Mouse (Mus musculus): Measurements from ENCODE around the gene Arid3c.
"Not testable (repeated sequence)": the region's sequence is repeated elsewhere in the genome, so short reads cannot be mapped to it uniquely, and the experiment has no call there.

Arid3c gene

DNA sequence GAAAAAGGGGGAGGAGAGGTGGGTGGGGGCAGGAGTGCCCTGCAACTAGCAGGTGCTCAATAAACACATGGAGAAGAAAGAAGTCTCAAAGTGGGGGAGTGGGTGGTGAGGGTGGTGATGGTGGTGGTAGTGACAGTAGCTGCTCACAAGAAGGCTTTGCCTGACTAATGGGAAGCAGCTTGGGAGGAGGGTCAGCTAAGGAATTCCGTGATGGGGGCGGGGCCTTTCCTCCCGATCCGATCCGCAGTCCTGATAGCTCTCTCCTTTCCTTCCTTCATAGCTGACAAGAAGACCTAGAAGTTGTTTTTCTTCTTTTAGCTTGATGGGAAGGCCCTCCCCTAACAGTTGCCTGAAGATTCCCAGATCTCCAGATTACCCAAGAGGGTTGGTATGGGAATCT, 26.3 kb downstream of the Arid3c start:
- DNase-seq, result no peak

DNA sequence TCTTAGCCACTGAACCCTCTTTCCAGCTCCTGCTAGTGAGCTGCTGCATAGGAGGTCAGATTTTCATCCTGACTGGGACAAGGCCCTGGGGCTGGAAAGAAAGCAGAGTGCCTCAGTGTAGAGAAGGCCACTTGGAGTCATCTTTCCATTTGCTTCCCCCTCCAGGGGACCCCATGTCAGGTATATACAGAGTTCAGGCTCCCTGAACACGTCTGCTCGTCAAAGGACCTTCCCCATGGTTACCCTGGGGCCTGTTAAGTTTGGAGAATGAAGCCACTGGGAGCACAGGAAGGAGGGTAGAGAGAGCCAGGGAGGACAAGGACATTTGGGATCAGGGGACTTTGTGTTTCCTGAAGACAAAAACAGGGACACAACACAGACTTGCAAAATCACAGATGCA, 28.7 kb downstream of the Arid3c start:
- not testable (repeated sequence) for DNase-seq

DNA sequence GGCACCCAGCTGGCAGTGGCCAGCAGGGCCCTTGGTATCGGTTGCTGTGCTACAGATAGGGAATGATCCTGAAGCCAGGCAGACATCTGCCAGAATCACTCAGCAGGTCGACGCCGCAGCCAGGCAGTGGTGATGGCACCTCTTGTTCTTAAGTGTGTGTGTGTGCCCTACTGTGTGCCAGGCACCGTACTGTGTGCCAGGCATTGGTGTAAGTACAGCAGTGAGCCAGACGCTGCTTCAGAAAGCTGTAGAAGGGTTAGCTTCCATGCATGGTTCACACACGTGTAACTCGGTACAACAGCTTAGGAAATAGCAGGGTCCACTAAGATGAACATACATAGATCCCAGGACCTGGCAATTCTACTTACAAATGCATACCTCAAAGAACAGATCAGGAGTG, 30.7 kb downstream of the Arid3c start:
- DNase-seq, result not testable (repeated sequence)

DNA sequence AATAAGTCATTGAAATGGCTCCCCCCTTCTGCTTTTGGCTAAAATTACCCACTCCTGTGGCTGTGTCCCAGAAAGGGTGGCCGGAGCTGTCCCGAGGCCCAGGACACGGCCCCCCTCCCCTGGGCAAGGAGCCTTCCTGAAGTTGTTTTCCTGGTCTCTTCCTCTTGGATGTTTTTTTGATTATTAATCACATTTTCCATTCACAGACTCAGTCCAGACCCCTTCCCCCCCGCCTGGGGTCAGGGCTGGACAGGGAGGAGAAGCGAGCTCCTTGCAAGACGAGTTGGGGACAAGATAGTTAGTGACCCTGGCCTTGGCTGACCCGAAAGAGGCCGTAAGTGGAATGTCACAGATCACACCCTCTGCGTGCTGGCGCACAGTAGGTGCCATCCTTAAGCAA, 31.2 kb downstream of the Arid3c start, which contains the start of gene Il11ra1:
TSS of gene Il11ra1 (plus strand) at position 207 of the 400 bp plus-strand sequence.
- not testable (repeated sequence) for DNase-seq

DNA sequence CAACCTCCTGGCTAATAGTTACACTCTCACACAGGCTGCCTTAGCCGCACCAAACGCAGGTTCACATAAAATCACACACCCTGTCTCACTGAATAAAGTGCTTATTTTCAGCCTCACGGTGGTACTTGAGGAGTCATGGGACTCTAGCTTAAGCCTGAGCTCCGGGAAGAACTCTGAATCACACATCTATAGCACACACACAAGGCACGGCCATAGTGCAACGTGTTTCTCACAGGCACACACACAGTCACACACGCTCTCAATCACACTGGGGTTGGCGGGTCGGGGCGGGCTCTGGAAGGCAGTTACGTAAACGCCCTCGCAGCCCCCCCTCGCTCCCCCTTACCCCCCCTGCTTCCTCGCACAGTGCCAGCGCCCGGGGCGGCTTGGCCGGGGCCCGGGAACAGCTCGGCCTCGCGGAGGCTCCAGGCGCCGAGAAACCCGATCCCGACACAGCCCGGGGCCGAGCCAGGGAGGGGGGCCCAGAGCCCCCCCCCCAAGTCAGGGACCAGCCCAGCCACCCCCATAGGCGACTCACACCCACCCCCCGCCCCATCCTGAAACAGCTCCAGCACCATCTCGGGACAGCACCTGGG, 32.4 kb downstream of the Arid3c start:
- DNase-seq, result peak in 1 of 2 experiments; percentile 52

DNA sequence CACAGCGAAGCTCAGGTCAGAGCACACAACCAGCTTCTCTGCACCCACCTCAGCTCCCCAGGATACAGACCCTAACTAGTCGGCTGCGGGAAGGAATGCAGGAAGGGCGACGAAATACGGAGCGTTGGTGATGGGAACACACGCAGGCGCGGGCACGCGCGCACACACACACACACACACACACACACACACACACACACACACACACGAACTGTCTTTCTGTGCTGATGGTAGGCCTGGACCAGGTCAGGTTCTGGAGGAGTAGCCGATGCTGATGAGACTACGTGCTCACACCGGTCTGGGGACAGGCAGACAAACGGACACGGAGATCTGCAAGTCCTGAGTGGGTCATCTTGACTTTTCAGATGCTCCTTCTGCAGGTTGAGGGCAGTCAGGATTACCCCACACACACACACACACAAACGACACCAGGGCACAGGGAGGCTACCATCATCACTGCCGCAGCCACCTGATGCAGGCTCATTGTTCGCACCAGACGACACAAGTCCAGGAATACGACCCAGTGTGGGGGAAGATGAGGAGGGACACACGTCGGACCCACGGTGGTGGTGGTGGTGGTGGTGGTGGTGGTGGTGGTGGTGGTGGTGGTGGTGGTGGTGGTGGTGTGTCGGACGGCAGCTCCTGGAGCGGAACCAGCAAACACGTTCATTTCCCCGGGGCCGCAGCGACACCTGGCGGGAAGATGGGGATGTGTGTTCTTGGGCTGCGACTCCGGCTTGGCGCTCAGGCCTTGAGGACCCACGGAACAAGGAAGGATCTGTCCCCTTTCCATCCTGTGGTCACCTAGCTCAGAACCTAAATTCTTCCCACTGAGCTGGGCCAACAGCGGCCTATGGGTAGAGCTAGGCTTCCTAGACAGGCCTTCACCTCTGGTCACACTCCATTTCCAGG, 33.8 kb downstream of the Arid3c start, which contains the start of gene Cntfr:
TSS of gene Cntfr (minus strand) at position 160 of the 912 bp plus-strand sequence.
- DNase-seq, result peak; percentile 82 to 84

DNA sequence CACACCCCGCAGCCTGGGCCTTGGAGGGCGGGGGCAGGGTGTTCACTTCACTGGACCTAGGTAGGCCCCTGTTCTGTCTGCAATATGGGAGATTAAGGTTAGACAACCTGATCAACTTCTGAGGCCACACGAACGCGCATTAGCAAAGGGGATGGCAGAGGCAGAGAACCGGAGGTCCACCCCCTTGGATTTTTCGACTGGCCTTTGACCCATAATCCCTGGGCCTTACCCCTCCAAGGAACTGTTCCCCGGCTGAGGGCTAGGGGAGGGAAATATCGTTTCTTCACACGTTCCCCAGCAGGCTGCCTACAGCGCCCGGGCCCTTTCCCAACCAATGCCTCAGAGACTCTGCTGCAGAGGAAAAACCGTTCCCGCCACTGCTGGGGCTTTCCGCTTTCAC, 34.5 kb downstream of the Arid3c start:
- not testable (repeated sequence) for DNase-seq

DNA sequence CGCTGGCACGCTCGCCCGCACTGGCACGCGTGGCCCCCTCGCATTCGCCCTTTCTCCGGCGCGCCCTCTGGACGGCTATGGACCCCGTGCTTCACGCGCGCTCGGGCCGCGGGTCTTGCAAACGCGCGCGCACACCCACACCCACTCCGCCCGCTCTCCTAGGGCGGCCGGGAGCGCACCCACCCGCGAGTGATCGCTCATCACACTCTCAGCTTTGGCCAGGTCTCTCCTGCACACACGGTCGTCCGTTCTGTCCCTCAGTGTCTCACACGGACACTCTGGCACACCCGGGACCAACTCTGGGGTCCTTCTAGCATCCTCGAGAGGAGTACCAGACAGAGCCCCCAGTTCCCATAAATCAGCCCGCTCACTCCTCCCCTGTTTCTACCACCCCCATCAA, 35.1 kb downstream of the Arid3c start:
- DNase-seq, result not testable (repeated sequence)

DNA sequence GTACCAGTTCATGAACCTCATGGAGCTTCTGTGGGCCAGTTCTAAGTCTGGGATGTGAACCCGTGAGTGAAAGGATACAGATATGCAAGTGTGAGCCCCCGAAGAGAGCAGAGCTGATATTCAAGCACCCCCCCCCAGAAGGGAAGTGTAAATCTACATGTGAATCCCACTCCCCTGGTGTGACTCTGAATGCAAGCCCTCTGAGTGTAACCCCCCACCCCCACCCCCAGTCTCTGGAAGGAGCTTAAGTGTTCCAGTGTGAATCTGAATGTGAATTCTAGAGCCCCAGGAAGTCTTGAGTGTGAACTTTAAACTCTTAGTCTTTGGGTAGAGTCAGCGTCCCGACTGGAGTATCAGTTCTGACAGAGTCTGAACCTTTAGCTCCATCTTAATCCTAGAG, 37.4 kb downstream of the Arid3c start:
- not testable (repeated sequence) for DNase-seq

DNA sequence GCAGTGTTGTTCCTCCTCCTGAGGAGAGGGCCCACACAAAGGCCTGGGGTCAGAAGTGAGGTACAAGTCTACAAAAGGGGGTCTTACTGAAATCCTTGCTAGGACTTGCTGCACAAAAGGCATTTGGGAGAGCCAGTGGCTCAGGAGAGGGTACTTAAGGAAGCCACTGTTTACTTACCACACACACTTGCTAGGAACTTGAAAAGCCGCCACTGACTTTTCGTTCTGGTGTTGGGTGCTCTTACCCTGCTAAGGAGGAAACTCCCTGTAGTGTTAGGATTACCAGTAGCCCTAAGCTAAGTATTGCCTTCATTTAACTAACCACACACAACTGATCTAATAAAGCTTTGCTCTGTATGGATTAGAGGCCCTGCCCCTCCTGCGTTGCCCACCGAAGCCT, 40.9 kb downstream of the Arid3c start:
- DNase-seq, result not testable (repeated sequence)

DNA sequence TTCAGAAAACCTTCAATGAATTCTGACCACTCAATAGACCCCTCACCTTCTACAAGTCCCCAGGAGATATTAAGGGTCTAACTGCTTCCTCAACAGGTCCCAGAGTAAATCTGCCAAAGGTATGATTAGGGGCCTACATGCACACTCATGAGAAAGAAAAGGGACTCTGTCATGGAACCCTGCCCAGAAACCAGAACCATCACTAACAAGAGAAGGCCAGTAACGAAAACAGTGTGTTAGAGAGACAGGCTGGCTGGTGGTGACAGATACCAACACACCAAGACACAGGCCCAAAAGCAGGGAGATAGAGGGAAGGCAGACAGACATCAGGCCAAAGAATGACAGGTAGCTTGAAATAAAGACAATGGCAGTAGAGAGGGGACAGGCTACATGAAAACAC, 42.4 kb downstream of the Arid3c start:
- not testable (repeated sequence) for DNase-seq

DNA sequence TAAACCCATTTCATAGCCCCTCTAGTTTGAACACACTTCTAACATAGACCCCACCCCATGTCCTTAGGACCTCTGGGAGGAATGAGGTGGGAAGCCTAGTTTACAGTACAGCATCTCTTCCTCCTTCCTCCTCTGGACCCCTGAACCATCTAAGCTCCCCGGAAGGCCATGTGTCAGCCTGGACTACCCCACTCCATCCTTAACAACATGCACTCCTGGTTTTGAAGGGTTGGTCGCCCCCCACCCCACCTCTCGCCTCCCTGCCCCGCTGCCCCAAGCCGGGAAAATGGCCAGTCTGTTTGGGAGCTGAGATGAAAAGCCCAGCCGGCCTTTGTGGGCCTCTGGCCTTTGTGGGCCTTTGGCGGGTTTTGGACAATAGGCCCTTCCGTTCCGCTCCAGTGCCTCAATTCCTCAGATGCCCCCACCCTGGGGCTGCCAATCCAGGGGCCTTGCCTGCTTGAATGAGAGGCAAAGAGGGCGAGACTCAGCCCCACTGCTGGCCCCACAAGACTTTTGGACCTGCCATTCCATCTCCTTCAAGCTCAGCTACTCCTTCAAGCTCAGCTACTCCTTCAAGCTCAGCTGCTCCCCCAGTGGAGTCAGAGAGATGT, 45.0 kb downstream of the Arid3c start:
- not testable (repeated sequence) for DNase-seq

DNA sequence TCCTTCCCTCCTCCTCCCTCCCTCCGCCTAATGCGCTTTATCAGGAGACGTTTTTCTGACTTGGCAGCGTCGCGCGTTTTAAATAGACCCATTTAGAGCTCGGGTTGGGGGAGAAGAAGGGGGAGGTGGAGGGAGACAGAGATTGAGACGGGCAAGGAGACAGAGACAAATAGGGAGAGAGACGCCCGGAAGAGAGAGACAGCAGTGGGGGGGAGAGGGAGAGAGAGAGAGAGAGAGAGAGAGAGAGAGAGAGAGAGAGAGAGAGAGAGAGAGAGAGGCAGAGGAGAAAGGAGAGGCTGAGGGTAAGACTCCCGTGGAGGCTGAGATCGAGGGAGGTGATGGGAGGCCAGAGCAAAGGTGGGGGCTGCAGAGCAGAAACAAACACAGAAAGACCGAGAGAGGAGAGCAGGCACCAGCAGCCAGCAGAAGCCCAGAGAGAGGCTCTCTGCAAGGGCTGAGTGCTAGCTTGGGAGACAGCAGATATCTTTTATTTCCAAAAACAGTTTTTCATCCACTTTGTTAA, 46.0 kb downstream of the Arid3c start:
- DNase-seq, result not testable (repeated sequence)

DNA sequence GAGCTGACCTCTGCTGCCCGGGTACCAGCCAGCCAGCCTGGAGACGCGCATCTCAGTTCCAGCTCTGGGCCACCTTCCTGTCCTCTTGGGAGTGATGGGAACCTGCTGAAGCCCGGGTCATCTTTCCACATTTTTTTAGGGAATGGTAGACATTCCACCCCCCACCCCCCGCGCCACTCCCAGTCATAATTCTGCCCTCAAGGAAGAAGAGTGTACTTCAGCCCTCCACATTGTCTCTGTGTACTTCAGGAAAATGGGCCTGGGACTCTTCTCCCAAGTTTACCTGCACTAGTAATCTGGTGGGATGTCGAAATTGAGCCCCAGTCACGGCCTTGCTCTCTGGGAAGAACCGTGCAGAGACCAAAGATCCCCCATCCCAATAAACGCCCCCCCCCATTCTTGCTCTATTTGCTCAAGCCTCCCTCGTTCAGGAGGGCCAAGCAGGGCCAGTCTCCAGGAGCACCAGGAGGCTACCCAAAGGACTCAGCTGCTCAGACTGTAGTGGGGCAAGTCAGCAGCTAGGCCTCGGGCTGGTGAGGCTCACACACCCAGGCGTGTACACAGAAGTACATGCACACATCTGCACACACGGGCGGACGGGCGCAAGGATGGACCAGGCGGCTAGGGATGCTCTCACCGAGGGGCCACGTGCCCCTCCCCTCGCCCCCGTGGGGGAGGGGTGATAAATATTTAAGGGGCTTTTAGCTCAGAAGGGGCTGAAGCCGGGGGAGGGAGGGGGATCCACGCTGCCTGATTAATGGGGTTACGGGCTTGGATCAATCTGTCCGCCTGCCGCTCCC, 46.6 kb downstream of the Arid3c start:
- not testable (repeated sequence) for DNase-seq

DNA sequence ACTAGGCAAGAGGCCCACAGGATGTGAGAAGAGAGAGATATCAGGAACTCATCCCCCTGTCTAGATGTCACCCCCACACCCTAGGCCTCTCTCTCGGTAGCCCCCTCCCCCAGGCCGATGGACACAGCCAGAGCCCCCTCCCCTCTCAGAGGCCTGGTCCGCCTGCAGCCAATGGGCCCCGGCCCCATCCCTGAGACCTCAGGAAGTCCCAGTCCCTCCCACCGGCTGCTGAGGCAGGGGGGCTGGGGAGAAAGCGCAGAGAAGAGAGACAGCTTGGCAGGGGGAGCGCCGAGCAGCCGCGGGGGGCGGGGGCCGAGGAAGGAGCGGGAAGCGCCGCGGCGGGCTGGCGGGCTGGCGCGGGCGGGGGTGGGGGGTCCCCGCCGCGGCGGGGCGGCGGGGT, 47.6 kb downstream of the Arid3c start:
- not testable (repeated sequence) for DNase-seq

DNA sequence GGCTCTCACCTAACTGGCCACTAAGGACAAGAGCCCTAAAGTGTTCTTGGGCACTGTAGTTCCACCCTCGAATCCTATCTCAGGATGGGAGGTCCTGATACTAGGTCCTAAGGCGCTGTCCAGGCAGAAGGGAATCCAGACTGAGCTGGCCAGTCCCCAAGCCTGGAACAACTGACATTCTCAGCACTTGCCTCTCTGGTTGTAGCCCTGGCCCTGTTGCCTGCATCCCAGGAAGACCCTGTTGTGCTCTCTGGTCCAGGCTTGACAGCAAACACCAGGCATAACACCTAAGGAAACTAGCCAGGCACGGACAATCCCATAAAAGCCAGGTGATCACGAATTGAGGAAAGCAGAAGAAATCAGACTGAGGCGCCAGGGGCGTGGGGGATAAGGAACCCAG, 48.2 kb downstream of the Arid3c start:
- no peak for DNase-seq

DNA sequence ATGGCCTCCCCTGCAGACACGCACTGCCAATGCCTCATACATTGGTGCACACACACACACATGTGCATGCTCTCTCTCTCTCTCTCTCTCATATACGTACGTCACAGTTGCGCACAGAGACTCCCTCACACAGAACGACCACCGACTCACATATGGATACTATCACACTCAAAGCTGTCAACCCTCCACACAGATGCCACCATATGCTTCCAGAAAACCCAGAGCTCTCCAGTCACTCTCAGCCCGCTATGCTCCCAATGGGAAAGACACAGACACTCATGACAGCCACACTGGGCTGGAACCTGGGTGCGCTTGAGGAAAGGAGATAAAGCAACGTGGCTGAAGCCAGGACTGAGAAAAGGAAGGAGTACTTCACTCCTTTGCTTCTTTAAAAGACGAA, 49.0 kb downstream of the Arid3c start:
- DNase-seq, result no peak

DNA sequence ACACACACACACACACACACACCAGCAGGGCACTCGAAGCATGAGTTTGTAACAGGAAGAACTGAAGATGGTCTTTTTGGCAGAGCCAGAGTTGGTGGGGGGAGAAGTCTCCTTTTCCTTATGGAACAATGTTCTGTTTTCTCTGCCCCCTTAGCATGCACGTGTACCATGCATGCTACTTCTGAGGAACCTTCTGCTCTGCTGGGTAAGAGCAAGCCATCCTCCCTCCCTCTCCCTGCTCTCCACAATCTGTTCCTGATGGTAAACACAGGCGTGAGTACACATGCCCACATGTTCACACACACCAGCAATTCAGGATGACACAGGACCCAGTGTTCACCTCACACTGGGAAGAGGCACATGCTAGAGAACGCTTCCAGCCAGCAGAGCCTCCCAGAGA, 49.8 kb downstream of the Arid3c start:
- DNase-seq, result no peak

DNA sequence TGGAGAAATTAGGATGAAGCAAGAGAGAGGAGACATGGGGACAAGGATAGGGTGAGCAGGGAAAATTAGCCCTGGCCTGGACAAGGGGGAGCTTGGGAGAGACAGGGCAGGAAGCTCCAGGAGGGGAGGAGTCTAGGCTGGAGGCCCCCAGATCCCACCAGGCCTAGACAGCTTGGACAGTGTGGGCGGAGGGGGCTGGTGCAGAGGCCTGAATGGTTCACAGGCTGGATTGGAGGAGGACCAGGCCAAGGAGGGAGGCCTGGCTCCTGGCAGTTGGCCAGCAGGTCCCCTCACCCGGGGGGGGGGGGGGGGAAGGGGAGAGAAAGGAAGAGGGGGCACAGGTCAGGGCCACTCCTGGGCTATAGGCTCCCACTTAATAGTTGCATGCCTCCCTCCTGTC, 51.7 kb downstream of the Arid3c start:
- no peak for DNase-seq

DNA sequence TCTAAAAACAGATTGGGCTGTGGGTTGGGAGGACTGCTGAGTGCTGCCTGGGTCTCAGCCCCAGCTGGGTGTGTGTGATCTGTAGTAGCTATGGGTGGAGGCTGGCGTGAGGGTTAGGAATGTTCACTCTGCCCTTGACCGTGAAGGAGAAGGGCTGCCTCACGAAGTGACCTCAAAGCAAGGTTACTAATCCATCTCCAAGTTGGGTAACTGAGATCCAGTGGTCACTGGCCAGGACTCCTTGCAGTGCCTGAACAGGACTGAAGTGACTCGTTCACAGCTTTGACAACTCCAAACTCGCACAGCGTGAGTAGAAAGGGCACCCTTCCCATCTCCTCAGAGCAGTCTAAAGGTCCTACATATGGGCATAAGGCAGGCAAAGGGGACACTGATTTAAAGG, 52.1 kb downstream of the Arid3c start:
- no peak for DNase-seq

DNA sequence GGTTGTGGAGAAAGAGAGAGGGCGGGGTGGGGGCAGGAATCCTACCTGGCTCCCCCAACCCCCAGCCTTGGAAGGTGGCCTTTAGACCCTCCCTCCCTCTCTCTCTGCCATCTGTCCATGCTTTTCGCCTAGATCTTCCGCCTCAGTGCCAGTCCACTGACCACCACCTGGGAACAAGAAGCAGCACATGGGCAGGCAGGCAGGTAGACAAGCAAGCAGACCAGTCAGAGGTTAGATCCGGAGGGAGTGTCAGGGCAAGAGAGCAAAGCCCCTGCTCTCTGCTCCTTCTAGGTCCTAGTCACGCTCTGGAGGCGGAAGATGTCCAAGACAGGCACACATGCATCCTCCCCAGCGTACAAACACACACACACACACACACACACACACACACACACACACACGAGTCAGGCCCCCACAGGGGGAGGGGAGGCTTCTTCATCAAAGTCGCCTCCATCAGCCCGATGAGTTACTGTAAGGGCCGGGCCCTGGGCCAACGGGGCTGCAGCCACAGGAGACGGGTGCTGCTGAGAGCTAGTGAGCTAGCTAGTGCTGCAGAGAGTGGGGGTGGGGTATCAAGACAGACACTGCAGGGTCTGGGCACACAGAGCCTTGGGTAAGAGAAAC, 53.8 kb downstream of the Arid3c start:
- DNase-seq, result no peak

All from lung, adult 18-20 months (tissue).